In the genomic region with DNA sequence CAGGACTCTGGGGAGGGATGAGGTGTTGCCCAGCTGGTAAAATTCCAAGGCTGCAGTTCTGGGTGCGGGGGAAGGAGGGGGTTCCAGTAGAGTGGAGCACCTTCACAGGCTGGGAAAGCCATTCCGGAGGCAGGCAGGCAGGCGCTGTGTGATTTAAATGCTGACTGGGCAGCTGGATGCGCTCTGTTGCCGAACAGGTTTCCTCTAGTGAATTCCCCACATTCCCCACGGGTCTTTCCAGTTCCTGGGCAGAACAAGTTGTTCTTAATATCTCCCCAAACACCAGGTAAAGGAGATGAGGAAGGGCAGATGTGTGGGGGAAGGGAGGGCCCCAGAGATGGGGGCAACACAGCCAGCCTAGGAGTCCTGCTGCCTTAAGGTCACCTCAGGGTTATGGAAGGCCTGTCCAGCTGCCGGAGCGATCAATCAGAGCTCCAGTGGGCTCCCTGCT, we compare ENCODE assay signal across 14 mouse cellular contexts. TPM values are rescaled to one million over a fixed set of nuclear protein-coding genes. Genes with fewer than 3 reads are reported as not detected.
DNase-seq lines count a peak whose midpoint lies in the region; ATAC-seq and TF ChIP-seq lines count a peak whose summit lies in the region.
"Had no signal": no experiment of that assay in that cellular context is flagged by ENCODE, and none has a peak within 500 bp of the region (broad histone marks: within the 10 kb centered on the region; RNA-seq: fewer than 3 reads in every experiment).

No protein-coding gene starts in this region.

- H3K27me3 ChIP-seq in embryonic facial prominence, embryonic 15.5 days: no peaks in the 10 kb centered on the region
- no peaks in the 10 kb centered on the region for H3K27me3 ChIP-seq in lung, embryonic 16.5 days (ENCODE audit: control insufficient read depth, insufficient read depth, low read depth, low read length)
- no peaks in the 10 kb centered on the region for H3K27me3 ChIP-seq in forebrain, embryonic 13.5 days
- no peaks in the 10 kb centered on the region for H3K27me3 ChIP-seq in heart, adult 2 months (ENCODE audit: control insufficient read depth, insufficient read depth, low read length)

- intact Hi-C loops in heart, adult 2 months (cut with DNase I): no loop called here

- TF ChIP-seq POLR2A in heart, adult 2 months (IDR thresholded peaks at IDR 0.05; ENCODE audit: insufficient read depth, low read depth, low read length): no peak

- no peak overlapping the region for H3K4me2 ChIP-seq in embryonic facial prominence, embryonic 15.5 days (replicated peaks)
- no peak overlapping the region for H3K4me2 ChIP-seq in lung, embryonic 16.5 days (ENCODE audit: low read depth, low read length)
- no peak overlapping the region for H3K4me2 ChIP-seq in forebrain, embryonic 13.5 days

- ATAC-seq in embryonic facial prominence, embryonic 15.5 days (ENCODE audit: insufficient number of reproducible peaks, low FRiP score, low TSS enrichment, low read depth): no peak
- peak; percentile 76 for ATAC-seq in lung, embryonic 16.5 days (ENCODE audit: low read depth)
- ATAC-seq in cerebellum, adult (ENCODE audit: insufficient number of reproducible peaks, low FRiP score, low TSS enrichment): no peak
- ATAC-seq in forebrain, embryonic 13.5 days: no peak

- no peak for TF ChIP-seq CTCF in heart, adult 2 months (IDR thresholded peaks at IDR 0.05)

- no peaks in the 10 kb centered on the region for H3K9me3 ChIP-seq in embryonic facial prominence, embryonic 15.5 days (replicated peaks)
- H3K9me3 ChIP-seq in lung, embryonic 16.5 days (ENCODE audit: control insufficient read depth, low read length): no peaks in the 10 kb centered on the region
- 0 out of 2 replicates have a peak, but pooled peaks cover 3% of the 10 kb centered on the region for H3K9me3 ChIP-seq in forebrain, embryonic 13.5 days (replicated peaks)

- peaks cover 7% of the 10 kb centered on the region; the same call in 1 of the 2 replicates for H3K4me1 ChIP-seq in embryonic facial prominence, embryonic 15.5 days
- peaks cover 3% of the 10 kb centered on the region; the same call in 1 of the 2 replicates for H3K4me1 ChIP-seq in lung, embryonic 16.5 days (replicated peaks; ENCODE audit: control insufficient read depth, insufficient read depth, low read length)
- no peaks in the 10 kb centered on the region for H3K4me1 ChIP-seq in forebrain, embryonic 13.5 days
- no peaks in the 10 kb centered on the region; the same call in 1 of the 2 replicates for H3K4me1 ChIP-seq in heart, adult 2 months (ENCODE audit: control insufficient read depth, insufficient read depth, low read length)

- H3K27ac ChIP-seq in embryonic facial prominence, embryonic 15.5 days (replicated peaks): peak overlapping the region; percentile 41; the same call in 1 of the 2 replicates
- peak overlapping the region; percentile 58 for H3K27ac ChIP-seq in lung, embryonic 16.5 days (ENCODE audit: low read length)
- H3K27ac ChIP-seq in forebrain, embryonic 13.5 days: no peak overlapping the region
- no peak overlapping the region for H3K27ac ChIP-seq in heart, adult 2 months
- H3K27ac ChIP-seq: forebrain, embryonic 10.5 days had no signal

- H3K4me3 ChIP-seq in embryonic facial prominence, embryonic 15.5 days (replicated peaks): no peak overlapping the region
- H3K4me3 ChIP-seq in lung, embryonic 16.5 days (ENCODE audit: low read length): no peak overlapping the region
- no peak overlapping the region for H3K4me3 ChIP-seq in forebrain, embryonic 13.5 days
- H3K4me3 ChIP-seq in heart, adult 2 months: no peak overlapping the region
- H3K4me3 ChIP-seq: forebrain, embryonic 10.5 days had no signal

- H3K79me2 ChIP-seq in heart, adult 2 months (replicated peaks; ENCODE audit: control insufficient read depth, insufficient read depth, low read length): no peaks in the 10 kb centered on the region

- 38% methylated on average over 8 of the region's 8 CpGs for WGBS in embryonic facial prominence, embryonic 15.5 days
- WGBS in lung, embryonic 16.5 days: 20% methylated on average over 8 of the region's 8 CpGs
- 54% methylated on average over 8 of the region's 8 CpGs for WGBS in forebrain, embryonic 13.5 days
- WGBS in heart, adult 2 months: 64% methylated on average over 8 of the region's 8 CpGs

- peak; percentile 32 for DNase-seq in embryo, embryonic 10.5 days (ENCODE audit: low spot score)
- DNase-seq in kidney, postnatal 14 days: peak; percentile 86
- no peak for DNase-seq in heart, adult 2 months
- no peak for DNase-seq in cerebellum, adult 11-12 months
- DNase-seq: adrenal gland, postnatal 14 days; cerebellum, adult 9-10 months; heart, postnatal 4 days; thymus, postnatal 25 days had no signal

- no peak overlapping the region for H3K9ac ChIP-seq in embryonic facial prominence, embryonic 15.5 days
- H3K9ac ChIP-seq in lung, embryonic 16.5 days (ENCODE audit: low read length): no peak overlapping the region
- no peak overlapping the region for H3K9ac ChIP-seq in forebrain, embryonic 13.5 days
- no peak overlapping the region for H3K9ac ChIP-seq in heart, adult 2 months (ENCODE audit: low read depth, low read length)

- no peak for TF ChIP-seq EP300 in heart, adult 2 months (IDR thresholded peaks at IDR 0.05; ENCODE audit: insufficient read depth, low read depth, low read length)

- no peaks in the 10 kb centered on the region for H3K36me3 ChIP-seq in embryonic facial prominence, embryonic 15.5 days
- H3K36me3 ChIP-seq in lung, embryonic 16.5 days (ENCODE audit: control insufficient read depth, insufficient read depth, low read length): no peaks in the 10 kb centered on the region
- H3K36me3 ChIP-seq in forebrain, embryonic 13.5 days (ENCODE audit: poor library complexity, severe bottlenecking): no peaks in the 10 kb centered on the region
- no peaks in the 10 kb centered on the region for H3K36me3 ChIP-seq in heart, adult 2 months (ENCODE audit: control insufficient read depth, insufficient read depth, low read length)
- H3K36me3 ChIP-seq: forebrain, embryonic 10.5 days had no signal

RNA-seq across cellular contexts. Expression of a gene that starts 27.2 kb away (rescaled TPM):
- polyA plus RNA-seq in embryonic facial prominence, embryonic 15.5 days (2015; fragmentation: Nextera tagmentation; extraction: Ambion mirVana): 2.7 and 4.3 TPM in 2 replicates
- polyA plus RNA-seq in lung, embryonic 16.5 days (2015; fragmentation: Nextera tagmentation; extraction: Ambion mirVana): 0.68 and 1.1 TPM in 2 replicates
- polyA plus RNA-seq in forebrain, embryonic 13.5 days (2015; fragmentation: Nextera tagmentation; extraction: Ambion mirVana): 3.5 and 4.3 TPM in 2 replicates
- 1 to 10 TPM; 2.0 to 3.3 TPM for total RNA-seq in heart, adult 2 months (2021)
- 0.84 and 2.0 TPM in 2 replicates for polyA plus RNA-seq in heart, adult 2 months (2012; rRNA removed)
- total RNA-seq: CH12.LX had no signal

RNA-seq across cellular contexts. Expression of a gene that starts 38.4 kb away (rescaled TPM):
- polyA plus RNA-seq in embryonic facial prominence, embryonic 15.5 days (2015; fragmentation: Nextera tagmentation; extraction: Ambion mirVana): 51.3 and 59.1 TPM in 2 replicates
- 44.4 and 50.0 TPM in 2 replicates for polyA plus RNA-seq in lung, embryonic 16.5 days (2015; fragmentation: Nextera tagmentation; extraction: Ambion mirVana)
- polyA plus RNA-seq in forebrain, embryonic 13.5 days (2015; fragmentation: Nextera tagmentation; extraction: Ambion mirVana): 73.3 and 75.0 TPM in 2 replicates
- total RNA-seq in heart, adult 2 months (2021): 1 to 10 TPM; 6.7 to 7.5 TPM
- polyA plus RNA-seq in heart, adult 2 months (2012; rRNA removed): 14.8 and 21.5 TPM in 2 replicates

RNA-seq across cellular contexts. Expression of a gene that starts 56.2 kb away (rescaled TPM):
- polyA plus RNA-seq in embryonic facial prominence, embryonic 15.5 days (2015; fragmentation: Nextera tagmentation; extraction: Ambion mirVana): 38.3 and 40.4 TPM in 2 replicates
- polyA plus RNA-seq in lung, embryonic 16.5 days (2015; fragmentation: Nextera tagmentation; extraction: Ambion mirVana): 35.8 and 38.3 TPM in 2 replicates
- polyA plus RNA-seq in forebrain, embryonic 13.5 days (2015; fragmentation: Nextera tagmentation; extraction: Ambion mirVana): 10.2 TPM in 2 replicates
- total RNA-seq in heart, adult 2 months (2021): 10 to 100 TPM; 55.7 to 67.5 TPM
- polyA plus RNA-seq in heart, adult 2 months (2012; rRNA removed): 56.2 and 58.2 TPM in 2 replicates

Comparison
In these comparisons a context has a peak if more than half of its experiments do, and no peak if none do; other contexts are left out.
1. DNase-seq: peak in embryo, embryonic 10.5 days (single experiment) and kidney, postnatal 14 days (single experiment); none in heart, adult 2 months (0 of 2) and cerebellum, adult 11-12 months (single experiment).
2. H3K27ac ChIP-seq: peak in embryonic facial prominence, embryonic 15.5 days (single experiment) and lung, embryonic 16.5 days (single experiment); none in forebrain, embryonic 13.5 days (single experiment) and heart, adult 2 months (single experiment).